Mouse (Mus musculus): ENCODE results near the gene Cdca5.

The Cdca5 gene

DNA sequence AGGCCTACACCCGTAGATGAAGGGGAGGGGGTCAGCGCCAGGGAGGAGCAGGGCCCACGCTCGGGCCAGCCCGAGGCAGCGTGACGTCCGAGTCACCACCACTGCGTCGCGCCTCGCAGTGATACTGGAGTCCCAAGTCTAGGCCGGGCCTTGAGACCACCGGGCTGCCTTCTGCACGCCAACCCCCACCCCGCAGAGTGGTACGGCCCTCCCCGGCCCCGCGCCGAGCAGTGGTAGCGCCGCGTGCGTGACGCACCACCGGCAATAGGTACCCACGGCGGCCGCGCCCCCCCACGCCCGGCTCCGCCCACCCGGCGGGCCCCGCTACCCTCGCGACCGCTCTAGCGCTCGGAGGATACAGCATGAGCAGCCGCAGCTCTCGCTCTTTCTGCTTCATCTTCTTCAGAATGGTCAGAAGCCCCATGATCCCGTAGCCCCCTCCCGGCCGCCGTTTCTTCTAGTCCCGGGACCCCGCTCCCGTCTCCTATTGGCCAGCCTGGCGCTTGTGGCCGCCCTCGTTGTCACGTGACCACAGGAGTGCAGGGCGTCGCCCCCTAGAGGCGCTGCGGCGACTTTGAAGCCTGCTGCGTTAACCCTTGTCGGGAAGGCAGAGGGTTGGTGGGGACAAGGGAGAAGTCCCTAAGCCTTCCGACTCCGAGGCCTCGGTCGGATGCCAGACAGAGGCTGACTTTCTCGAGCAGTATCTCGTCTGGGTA is 56.1 kb downstream of the Cdca5 start, which contains the start of gene Batf2:
Gene Batf2, plus strand, starts transcription at position 306 of the 716 bp plus-strand sequence.
- peak; percentile 96 for DNase-seq (ENCODE audit: low read depth, low spot score)

- peak; percentile 89 for DNase-seq (ENCODE audit: low read depth, low spot score)
Observed at GRCm38 (mm10) chr19:6141394-6141749, 56.6 kb downstream of the Cdca5 start, which contains the start of gene Arl2. TSS of gene Arl2 (minus strand) at chr19:6141548.

Measured in CD4-positive helper T cell, adult 2 months (primary cell).